Mouse (Mus musculus) small intestine, adult 2 months (tissue): ENCODE data around the gene Hspa12b. TPM values are rescaled to one million over a fixed set of nuclear protein-coding genes. Genes with fewer than 3 reads are reported as not detected.
A peak's percentile ranks its signal among the peaks of the same experiment; 100 is the strongest.
"Not testable (repeated sequence)": the region's sequence is repeated elsewhere in the genome, so short reads cannot be mapped to it uniquely, and the experiment has no call there.

ENCODE experiments used
- H3K27ac ChIP-seq: fragments of 200-500 bp; 2 replicates; pipeline ENCODE4 v1.5.1; 2012; ENCODE audit warnings: low read depth, low read length, control low read depth, inconsistent platforms; ENCODE audit not compliant: insufficient read depth
- H3K27me3 ChIP-seq: fragments of 200-500 bp; 2 replicates; pipeline ENCODE4 v1.6.1; 2012; ENCODE audit warnings: mild to moderate bottlenecking, moderate library complexity, low read length, inconsistent platforms; ENCODE audit not compliant: control insufficient read depth, insufficient read depth
- H3K36me3 ChIP-seq: fragments of 200-500 bp; 2 replicates; pipeline ENCODE4 v1.6.1; 2012; ENCODE audit warnings: mild to moderate bottlenecking, low read length, control low read depth, inconsistent platforms; ENCODE audit not compliant: control insufficient read depth, insufficient read depth
- H3K4me1 ChIP-seq: fragments of 200-500 bp; 2 replicates; pipeline ENCODE4 v1.6.1; 2012; ENCODE audit warnings: low read length, inconsistent platforms, mixed read lengths; ENCODE audit not compliant: control insufficient read depth, insufficient read depth, insufficient read length
- H3K4me3 ChIP-seq: fragments of 200-500 bp; 2 replicates; pipeline ENCODE4 v1.5.1; 2012; ENCODE audit warnings: low read depth, mild to moderate bottlenecking, control low read depth, inconsistent platforms, low read length, moderate library complexity
- CTCF ChIP-seq: fragments of 200-500 bp; IDR thresholded peaks from 2 replicates; pipeline ENCODE4 v1.5.1; 2012; ENCODE audit warnings: low read depth, mild to moderate bottlenecking, control low read depth, inconsistent platforms, low read length, moderate library complexity, mixed read lengths; ENCODE audit not compliant: insufficient replicate concordance, insufficient read length; ENCODE audit errors: extremely low read depth
- POLR2A ChIP-seq: fragments of 200-500 bp; IDR thresholded peaks from 2 replicates; pipeline ENCODE4 v1.6.1; 2012; ENCODE audit warnings: low read depth, mild to moderate bottlenecking, control low read depth, inconsistent platforms, low read length, moderate library complexity
- WGBS: fragments of 180-500 bp; shearing (Covaris S2); methylation state at CpG from one replicate; pipeline ENCODE4 v1.1.7; 2018; 5-methylcytosine and 5-hydroxymethylcytosine counted together
- polyA plus RNA-seq: library from polyadenylated mRNA; depleted of rRNA; stranded (reverse); fragments of >200 nt; gene quantifications from 2 replicates; pipeline ENCODE4 v1.2.3, GENCODE M21; 2012

Hspa12b gene
- polyA plus RNA-seq, 1 experiment: 3.3 TPM

DNA sequence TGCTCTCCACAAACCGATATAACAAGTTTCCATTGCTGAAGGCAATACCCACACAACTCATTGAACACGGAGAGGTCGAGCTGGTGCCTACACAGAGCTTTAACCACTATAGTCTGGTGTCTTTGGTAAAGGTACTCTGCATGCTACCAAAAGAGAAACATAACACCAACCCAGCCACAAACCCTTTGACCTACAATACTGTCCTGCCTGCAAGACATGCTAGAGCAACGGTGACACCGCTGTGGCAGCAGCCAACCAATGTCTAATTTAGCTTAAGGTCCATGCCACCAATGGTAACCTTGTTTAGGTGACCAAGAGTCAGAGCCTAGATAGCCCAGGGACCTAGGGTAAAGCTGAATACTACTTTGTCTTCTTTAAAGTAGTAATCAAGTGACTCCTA lies 33.5 kb upstream of the Hspa12b start:
- Histone ChIP-seq H3K36me3 (no peaks in the 10 kb centered on the region), H3K27me3 (no peaks in the 10 kb centered on the region), H3K27ac (no peak overlapping the region), H3K4me1 (0 out of 2 replicates have a peak, but pooled peaks cover 4% of the 10 kb centered on the region), H3K4me3 (no peak overlapping the region)
- TF ChIP-seq POLR2A (no peak), CTCF (no peak)
- 83% methylated on average over 5 of the region's 5 CpGs for WGBS

DNA sequence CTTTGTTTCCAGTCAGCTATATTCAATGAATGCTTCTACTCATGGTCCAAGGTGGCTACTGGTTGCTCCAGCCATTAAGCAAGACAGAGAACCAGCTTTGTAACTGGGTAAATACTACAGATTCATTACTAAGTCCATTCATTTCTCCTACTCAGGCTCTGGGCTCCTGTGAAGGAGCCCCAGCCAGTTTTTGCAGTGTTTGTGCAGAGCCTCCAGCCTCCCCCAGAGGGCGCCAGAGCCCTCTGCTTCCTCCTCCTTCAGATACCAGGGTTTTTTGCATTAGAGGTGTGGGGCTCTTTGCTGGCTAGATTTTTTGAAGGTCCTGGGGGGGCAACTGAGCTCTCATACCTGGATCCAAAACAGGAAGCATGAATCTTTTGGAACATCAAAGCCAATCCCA lies 32.3 kb upstream of the Hspa12b start:
- Histone ChIP-seq H3K4me3 (no peak overlapping the region), H3K36me3 (no peaks in the 10 kb centered on the region), H3K27ac (no peak overlapping the region), H3K27me3 (no peaks in the 10 kb centered on the region), H3K4me1 (0 out of 2 replicates have a peak, but pooled peaks cover 2% of the 10 kb centered on the region)
- peak; percentile 99 for TF ChIP-seq CTCF
- TF ChIP-seq POLR2A: no peak
- WGBS: 4% methylated on average over 1 of the region's 1 CpGs

DNA sequence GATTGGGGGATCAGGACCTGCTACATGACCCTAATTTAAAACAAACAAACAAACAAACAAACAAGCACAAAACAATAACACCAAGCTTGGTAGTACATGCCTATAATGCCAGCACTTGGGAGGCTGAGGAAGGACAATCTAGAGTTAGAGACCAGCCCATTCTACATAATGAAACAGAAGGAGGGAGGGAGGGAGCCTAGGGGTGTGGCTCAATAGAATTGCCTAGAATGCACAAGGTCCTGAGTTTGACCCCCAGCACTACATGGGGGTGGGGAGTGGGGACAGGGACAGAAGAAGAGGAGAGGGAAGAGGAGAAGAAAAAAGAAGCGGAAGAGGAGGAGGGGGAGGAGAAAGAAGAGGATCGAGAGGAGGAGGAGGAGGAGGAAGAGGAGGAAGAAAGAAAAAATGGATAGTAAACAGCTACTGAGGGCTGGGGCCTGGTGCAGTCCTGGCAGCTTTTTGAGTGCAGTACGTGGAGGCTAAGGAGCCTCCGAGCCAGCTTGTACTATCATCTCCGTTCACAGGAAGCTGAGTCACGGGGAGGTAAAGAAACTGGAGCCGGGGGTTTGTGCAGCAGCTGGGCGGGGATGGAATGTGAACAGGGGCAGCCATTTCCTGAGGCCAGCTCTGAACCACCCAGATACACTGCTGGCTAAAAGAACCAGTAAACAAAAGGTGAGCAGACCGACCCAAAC lies 30.8 kb upstream of the Hspa12b start:
- Histone ChIP-seq H3K36me3 (no peaks in the 10 kb centered on the region), H3K27me3 (no peaks in the 10 kb centered on the region), H3K4me3 (peak overlapping the region; percentile 16; the same call in 1 of the 2 replicates), H3K4me1 (0 out of 2 replicates have a peak, but pooled peaks cover 2% of the 10 kb centered on the region), H3K27ac (no peak overlapping the region)
- TF ChIP-seq CTCF (no peak), POLR2A (no peak)
- WGBS: 16% methylated on average over 9 of the region's 9 CpGs

DNA sequence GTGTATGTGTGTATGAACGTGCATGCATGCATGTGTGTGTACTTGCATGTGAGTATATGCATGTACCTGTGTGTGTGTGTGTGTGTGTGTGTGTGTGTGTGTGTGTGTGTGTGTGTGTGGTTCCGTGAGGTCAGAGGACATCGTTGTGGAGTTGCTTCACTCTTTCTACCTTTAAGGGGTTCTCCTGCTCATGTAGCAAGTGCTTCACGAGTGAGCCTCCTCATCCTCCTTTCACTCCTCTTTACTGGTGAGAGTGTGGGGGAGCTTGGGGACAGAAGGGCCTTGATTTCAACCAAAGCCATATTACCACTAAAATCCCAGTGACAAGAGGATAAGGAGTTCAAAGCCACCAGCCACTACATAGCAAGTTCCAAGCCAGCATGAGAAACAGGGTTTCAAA lies 30.0 kb upstream of the Hspa12b start:
- WGBS: 81% methylated on average over 4 of the region's 4 CpGs
- no peak overlapping the region for H3K27ac ChIP-seq

DNA sequence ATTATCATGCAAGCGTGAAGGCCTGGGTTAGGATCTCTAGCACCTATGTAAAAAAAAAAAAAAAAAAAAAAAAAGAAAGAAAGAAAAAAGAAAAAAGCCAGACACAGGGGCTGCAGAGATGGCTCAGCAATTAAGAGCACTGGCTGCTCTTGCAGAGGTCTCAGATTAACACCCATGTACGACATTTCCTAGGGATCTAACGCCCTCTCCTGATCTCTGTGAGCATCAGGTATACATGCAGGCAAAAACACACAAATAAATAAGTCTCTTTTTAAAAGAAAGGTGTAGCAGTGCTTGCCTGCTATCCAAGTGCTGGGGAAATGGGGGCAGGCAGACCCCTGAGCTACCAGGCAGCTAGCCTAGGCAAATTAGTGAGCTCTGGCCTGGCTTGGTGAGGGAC lies 25.6 kb upstream of the Hspa12b start:
- H3K27me3 ChIP-seq: no peaks in the 10 kb centered on the region
- no peak overlapping the region for H3K4me3 ChIP-seq
- no peaks in the 10 kb centered on the region for H3K36me3 ChIP-seq
- 47% methylated on average over 3 of the region's 3 CpGs for WGBS
- no peaks in the 10 kb centered on the region for H3K4me1 ChIP-seq
- no peak overlapping the region for H3K27ac ChIP-seq
- TF ChIP-seq POLR2A (no peak), CTCF (no peak)

More for the DNA sequence above, 30.0 kb upstream of the Hspa12b start:
- H3K4me1 ChIP-seq: 0 out of 2 replicates have a peak, but pooled peaks cover 2% of the 10 kb centered on the region
- H3K27me3 ChIP-seq: no peaks in the 10 kb centered on the region
- H3K36me3 ChIP-seq: no peaks in the 10 kb centered on the region
- TF ChIP-seq POLR2A (no peak), CTCF (no peak)
- H3K4me3 ChIP-seq: no peak overlapping the region

DNA sequence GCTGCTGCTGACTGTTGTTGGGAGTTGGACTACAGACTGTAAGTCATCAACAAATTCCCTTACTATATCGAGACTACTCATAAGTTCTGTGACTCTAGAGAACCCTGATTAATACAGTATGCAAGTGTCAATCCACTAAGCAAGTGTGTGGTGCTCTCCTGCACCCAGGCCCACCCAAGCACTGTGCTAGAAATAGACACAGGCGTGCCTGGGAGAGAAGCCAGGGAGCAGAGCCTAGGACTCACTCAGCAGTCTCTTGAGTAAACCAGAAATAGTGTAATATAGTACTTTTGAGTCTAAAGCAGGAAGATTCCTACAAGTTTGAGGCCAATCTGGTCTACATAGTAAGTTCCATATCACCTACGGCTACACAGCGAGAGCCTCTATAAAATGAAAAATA lies 23.1 kb upstream of the Hspa12b start:
- TF ChIP-seq CTCF (no peak), POLR2A (no peak)
- no peaks in the 10 kb centered on the region for H3K27me3 ChIP-seq
- H3K27ac ChIP-seq: no peak overlapping the region
- H3K4me3 ChIP-seq: no peak overlapping the region
- no peaks in the 10 kb centered on the region for H3K36me3 ChIP-seq
- 84% methylated on average over 4 of the region's 4 CpGs for WGBS
- no peaks in the 10 kb centered on the region for H3K4me1 ChIP-seq

DNA sequence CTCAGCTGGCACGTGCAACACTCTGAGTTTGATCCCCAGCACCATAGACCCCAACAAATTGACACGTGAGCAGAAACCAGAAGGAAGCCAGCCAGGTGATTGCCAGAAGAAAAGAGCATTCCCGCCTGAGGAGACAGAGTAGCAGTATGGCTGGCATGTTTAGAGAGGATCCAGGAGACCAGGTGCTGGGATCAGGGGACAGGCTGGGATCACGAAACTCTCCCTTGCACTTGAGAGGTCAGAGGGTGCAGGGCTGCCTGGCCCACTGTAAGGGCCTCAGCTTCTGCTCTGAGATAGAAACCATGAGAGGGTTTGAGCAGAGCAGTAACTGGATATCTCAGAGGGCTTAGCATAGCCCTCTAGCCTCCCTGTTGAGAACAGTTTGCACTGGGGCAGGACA lies 22.0 kb upstream of the Hspa12b start:
- 77% methylated on average over 4 of the region's 4 CpGs for WGBS
- not testable (repeated sequence) for H3K4me1 ChIP-seq, H3K4me3 ChIP-seq, H3K27ac ChIP-seq, H3K27me3 ChIP-seq, H3K36me3 ChIP-seq
